Mouse (Mus musculus) intestine, embryonic 16.5 days (tissue): ENCODE measurements at regions not wholly inside any gene's neighbourhood (a gene's known extent, or its start where the extent isn't known, plus 50 kb on each side); places are given as distances from the start of the nearest gene placed in this dataset.

Experiments used
- ATAC-seq: fragments of 200-750 bp; cut with Nextera tagmentation; 2 replicates; pipeline ENCODE4 v1.8.0; 2017; ENCODE audit warnings: moderate TSS enrichment, moderate library complexity
- H3K27ac ChIP-seq: fragments of 300-500 bp; sonication (generic); 2 replicates; pipeline ENCODE4 v1.5.1; 2014; ENCODE audit warnings: mild to moderate bottlenecking, low read length
- H3K27me3 ChIP-seq: fragments of 300-500 bp; sonication (generic); replicated peaks from 2 replicates; pipeline ENCODE4 v1.6.1; 2014; ENCODE audit warnings: low read length, control low read depth, mixed read lengths; ENCODE audit not compliant: control insufficient read depth, insufficient read depth
- H3K36me3 ChIP-seq: fragments of 300-500 bp; sonication (generic); 2 replicates; pipeline ENCODE4 v1.6.1; 2014; ENCODE audit warnings: low read length, control low read depth; ENCODE audit not compliant: control insufficient read depth, insufficient read depth
- H3K4me1 ChIP-seq: fragments of 300-500 bp; sonication (generic); 2 replicates; pipeline ENCODE4 v1.6.1; 2014; ENCODE audit warnings: low read length, control low read depth, mixed read lengths; ENCODE audit not compliant: control insufficient read depth, insufficient read depth
- H3K4me2 ChIP-seq: fragments of 300-500 bp; sonication (generic); 2 replicates; pipeline ENCODE4 v1.6.1; 2014; ENCODE audit warnings: low read depth, low read length, control low read depth
- H3K4me3 ChIP-seq: fragments of 300-500 bp; sonication (generic); 2 replicates; pipeline ENCODE4 v1.5.1; 2014; ENCODE audit warnings: mild to moderate bottlenecking, low read length
- H3K9ac ChIP-seq: fragments of 300-500 bp; sonication (generic); 2 replicates; pipeline ENCODE4 v1.6.1; 2014; ENCODE audit warnings: low read depth, low read length
- H3K9me3 ChIP-seq: fragments of 300-500 bp; sonication (generic); 2 replicates; pipeline ENCODE4 v1.6.1; 2016; ENCODE audit warnings: low read length, control low read depth; ENCODE audit not compliant: control insufficient read depth
- WGBS: fragments of 180-500 bp; shearing (Covaris S2); extraction: QIAGEN DNeasy Blood & Tissue Kit; methylation state at CpG from one replicate; pipeline ENCODE4 v1.1.7; 2014; 5-methylcytosine and 5-hydroxymethylcytosine counted together

DNA sequence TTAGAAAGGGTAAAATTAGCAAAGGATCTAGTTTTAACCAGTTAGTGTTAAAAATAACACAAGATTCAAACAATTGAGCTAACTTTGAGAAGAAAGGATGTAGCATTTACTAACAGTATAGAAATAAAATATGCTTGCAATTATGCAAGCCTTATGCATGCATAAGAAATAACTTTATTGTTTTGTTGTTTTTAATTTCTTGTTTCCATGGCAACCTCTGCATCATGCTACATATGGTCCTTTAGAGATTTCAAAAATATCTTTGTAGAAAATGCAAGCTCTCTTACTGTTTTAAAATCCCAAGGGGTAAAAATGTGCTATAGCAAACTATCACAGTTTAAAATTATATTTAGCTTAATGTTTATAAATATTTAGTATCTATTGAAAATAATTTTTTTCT is 395.0 kb upstream of the Spock3 start:
- Histone ChIP-seq H3K4me2 (no peak overlapping the region), H3K9me3 (no peaks in the 10 kb centered on the region), H3K4me3 (no peak overlapping the region), H3K27ac (no peak overlapping the region), H3K36me3 (no peaks in the 10 kb centered on the region), H3K27me3 (no peaks in the 10 kb centered on the region), H3K4me1 (no peaks in the 10 kb centered on the region), H3K9ac (no peak overlapping the region)
- no peak for ATAC-seq

DNA sequence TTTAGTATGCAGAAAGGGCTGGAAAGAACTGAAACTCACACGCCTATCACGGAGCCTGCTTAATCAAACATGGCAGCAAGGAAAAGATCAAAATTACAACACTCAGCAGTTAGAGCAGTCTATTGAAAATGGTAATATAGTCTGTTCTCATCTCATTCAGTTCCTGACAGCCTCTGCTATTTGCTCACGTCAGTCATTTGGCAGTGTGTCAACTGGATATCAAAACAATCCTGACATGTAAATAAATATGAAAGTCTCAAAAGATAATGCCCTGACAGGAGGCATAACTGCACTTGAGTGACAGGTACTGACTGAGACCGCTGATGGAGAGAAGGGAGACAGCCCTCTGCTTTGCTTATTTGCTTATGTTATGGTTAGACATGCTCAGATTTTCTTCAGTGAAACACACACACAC is 375.0 kb upstream of the Spock3 start:
- no peak overlapping the region for H3K9ac ChIP-seq
- 71% methylated on average over 4 of the region's 4 CpGs for WGBS
- H3K4me1 ChIP-seq: no peaks in the 10 kb centered on the region

DNA sequence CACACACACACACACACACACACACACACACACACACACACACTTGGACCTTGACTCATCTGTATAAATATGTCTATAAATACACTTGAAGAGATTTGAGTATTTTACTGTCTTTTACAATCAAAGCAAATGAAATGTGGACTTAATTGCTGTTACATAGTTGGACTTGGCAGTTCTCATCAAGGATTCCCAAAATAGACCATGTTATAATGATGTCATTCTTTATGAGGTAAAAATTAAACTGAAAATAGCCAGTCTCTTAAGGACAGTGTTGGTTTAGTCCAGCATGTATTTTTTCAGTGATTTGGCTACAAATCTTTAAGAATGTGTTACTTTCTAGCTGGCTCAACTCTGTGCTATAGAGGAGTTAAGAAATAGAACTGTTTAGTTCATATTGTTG is 351.5 kb upstream of the Spock3 start:
- Histone ChIP-seq H3K36me3 (no peaks in the 10 kb centered on the region), H3K9ac (no peak overlapping the region), H3K9me3 (no peaks in the 10 kb centered on the region), H3K4me3 (no peak overlapping the region), H3K4me2 (no peak overlapping the region), H3K27me3 (no peaks in the 10 kb centered on the region), H3K4me1 (no peaks in the 10 kb centered on the region), H3K27ac (no peak overlapping the region)
- no peak for ATAC-seq

More for the DNA sequence above, 375.0 kb upstream of the Spock3 start:
- Histone ChIP-seq H3K4me2 (no peak overlapping the region), H3K9me3 (no peaks in the 10 kb centered on the region), H3K36me3 (no peaks in the 10 kb centered on the region), H3K4me3 (no peak overlapping the region), H3K27me3 (no peaks in the 10 kb centered on the region), H3K27ac (no peak overlapping the region)
- ATAC-seq: no peak

DNA sequence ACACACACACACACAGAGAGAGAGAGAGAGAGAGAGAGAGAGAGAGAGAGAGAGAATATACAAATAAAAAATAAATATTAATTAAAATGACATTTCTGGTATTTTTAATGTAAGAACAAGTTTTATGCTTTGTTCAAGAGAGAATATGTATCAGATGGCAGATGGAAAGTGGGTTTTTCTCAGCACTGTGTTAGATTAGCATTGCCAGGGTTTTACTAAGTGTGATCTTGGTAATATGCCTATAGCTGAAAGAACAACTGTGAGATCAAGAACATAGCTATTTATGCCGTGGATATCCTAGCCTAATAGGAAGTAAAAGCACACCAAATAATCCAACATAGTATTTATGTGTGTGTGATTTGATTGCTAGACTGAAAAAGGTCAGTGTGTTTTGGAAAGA is 344.7 kb upstream of the Spock3 start:
- no peak for ATAC-seq

DNA sequence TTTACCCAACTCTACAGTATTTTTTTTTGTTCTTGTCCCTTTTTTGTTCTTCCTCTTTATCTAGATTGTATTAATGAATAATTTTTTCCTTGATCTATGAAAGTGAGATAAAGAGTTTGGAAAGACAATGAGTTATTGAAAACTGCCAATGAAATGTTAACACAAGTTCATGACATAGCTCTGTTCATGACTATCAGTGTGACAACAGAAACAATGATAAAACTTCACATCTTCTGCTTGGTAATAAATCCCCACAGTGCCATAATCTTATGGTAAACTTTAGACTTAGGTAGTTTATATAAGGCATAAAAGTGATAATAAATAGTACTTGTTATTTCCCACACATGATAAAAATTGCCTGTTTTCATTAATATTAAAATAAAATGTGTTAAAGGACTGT is 330.8 kb upstream of the Spock3 start:
- no peak overlapping the region for H3K9ac ChIP-seq
- no peaks in the 10 kb centered on the region for H3K9me3 ChIP-seq
- no peaks in the 10 kb centered on the region for H3K4me1 ChIP-seq
- no peak overlapping the region for H3K4me2 ChIP-seq
- peak; percentile 85 for ATAC-seq
- H3K27me3 ChIP-seq: no peaks in the 10 kb centered on the region
- H3K4me3 ChIP-seq: no peak overlapping the region
- H3K27ac ChIP-seq: no peak overlapping the region
- H3K36me3 ChIP-seq: no peaks in the 10 kb centered on the region

More for the DNA sequence above, 344.7 kb upstream of the Spock3 start:
- Histone ChIP-seq H3K4me3 (no peak overlapping the region), H3K4me1 (no peaks in the 10 kb centered on the region), H3K9me3 (no peaks in the 10 kb centered on the region), H3K27ac (no peak overlapping the region), H3K27me3 (no peaks in the 10 kb centered on the region), H3K4me2 (no peak overlapping the region), H3K9ac (no peak overlapping the region), H3K36me3 (no peaks in the 10 kb centered on the region)
- WGBS: 75% methylated on average over 1 of the region's 1 CpGs

DNA sequence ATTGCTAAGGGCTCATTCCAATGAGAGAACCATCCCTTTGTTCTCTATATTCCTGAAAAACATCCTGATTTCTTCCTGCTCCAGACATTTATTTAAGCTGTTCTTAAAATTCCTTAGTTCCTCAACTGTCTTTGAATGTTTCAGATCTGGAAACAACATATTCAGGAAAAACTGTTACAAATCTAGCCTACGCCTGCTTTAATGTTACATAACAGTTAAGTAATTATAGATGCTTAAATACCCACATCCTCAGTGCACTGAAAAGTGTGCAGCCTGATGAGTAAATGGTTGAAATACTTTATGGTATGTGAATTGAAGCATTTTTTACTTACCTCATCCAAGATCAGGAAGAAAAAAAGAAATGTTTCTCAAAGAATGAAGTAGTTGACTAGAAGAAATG is 329.6 kb upstream of the Spock3 start:
- no peaks in the 10 kb centered on the region for H3K4me1 ChIP-seq
- no peaks in the 10 kb centered on the region for H3K27me3 ChIP-seq
- no peaks in the 10 kb centered on the region for H3K9me3 ChIP-seq
- H3K36me3 ChIP-seq: no peaks in the 10 kb centered on the region
- no peak for ATAC-seq
- H3K4me3 ChIP-seq: no peak overlapping the region
- H3K4me2 ChIP-seq: no peak overlapping the region
- WGBS: 95% methylated on average over 1 of the region's 1 CpGs
- no peak overlapping the region for H3K9ac ChIP-seq
- no peak overlapping the region for H3K27ac ChIP-seq
